Mouse (Mus musculus) lung, postnatal 0 days (tissue): ENCODE results near the gene Bves. TPM values are rescaled to one million over a fixed set of nuclear protein-coding genes. Genes with fewer than 3 reads are reported as not detected.

Experiments used
- ATAC-seq: fragments of 200-750 bp; cut with Nextera tagmentation; 2 replicates; pipeline ENCODE4 v1.8.0; 2017; ENCODE audit warnings: moderate library complexity
- DNase-seq: peaks from one replicate; pipeline ENCODE4 v3.0.0-alpha.2; 2016; ENCODE audit warnings: low spot score
- H3K27ac ChIP-seq: fragments of 300-500 bp; sonication (generic); 2 replicates; pipeline ENCODE4 v1.5.1; 2014; ENCODE audit warnings: antibody characterized with exemption, mild to moderate bottlenecking, low read length, mixed read lengths
- H3K27me3 ChIP-seq: fragments of 300-500 bp; sonication (generic); replicated peaks from 2 replicates; pipeline ENCODE4 v1.6.1; 2014; ENCODE audit warnings: low read length, mixed read lengths; ENCODE audit not compliant: insufficient read depth
- H3K36me3 ChIP-seq: fragments of 300-500 bp; sonication (generic); 2 replicates; pipeline ENCODE4 v1.6.1; 2014; ENCODE audit warnings: low read length, mixed read lengths; ENCODE audit not compliant: insufficient read depth
- H3K4me1 ChIP-seq: fragments of 300-500 bp; sonication (generic); 2 replicates; pipeline ENCODE4 v1.6.1; 2014; ENCODE audit warnings: antibody characterized with exemption, low read depth, low read length, mixed read lengths; ENCODE audit not compliant: insufficient read depth
- H3K4me2 ChIP-seq: fragments of 300-500 bp; sonication (generic); replicated peaks from 2 replicates; pipeline ENCODE4 v1.6.1; 2014; ENCODE audit warnings: low read depth, mild to moderate bottlenecking, low read length, moderate library complexity, mixed read lengths
- H3K4me3 ChIP-seq: fragments of 300-500 bp; sonication (generic); 2 replicates; pipeline ENCODE4 v1.5.1; 2014; ENCODE audit warnings: low read depth, low read length
- H3K9ac ChIP-seq: fragments of 300-500 bp; sonication (generic); replicated peaks from 2 replicates; pipeline ENCODE4 v1.6.1; 2014; ENCODE audit warnings: low read depth, mild to moderate bottlenecking
- H3K9me3 ChIP-seq: fragments of 300-500 bp; sonication (generic); 2 replicates; pipeline ENCODE4 v1.6.1; 2016; ENCODE audit warnings: low read length, mixed read lengths
- CTCF ChIP-seq: IDR thresholded peaks from 2 replicates; pipeline ENCODE4 v1.5.1; 2016; ENCODE audit warnings: antibody characterized with exemption, mild to moderate bottlenecking
- EP300 ChIP-seq: IDR thresholded peaks from 2 replicates; pipeline ENCODE4 v1.6.1; 2016; ENCODE audit warnings: antibody characterized with exemption, mild to moderate bottlenecking, control low read depth
- WGBS: fragments of 180-500 bp; shearing (Covaris S2); extraction: QIAGEN DNeasy Blood & Tissue Kit; methylation state at CpG from one replicate; pipeline ENCODE4 v1.1.7; 2014; 5-methylcytosine and 5-hydroxymethylcytosine counted together
- polyA plus RNA-seq: library from polyadenylated mRNA; unstranded; fragments of >200 nt; fragmentation: Nextera tagmentation; extraction: Ambion mirVana; gene quantifications from 2 replicates; pipeline ENCODE4 v1.2.1, GENCODE M21; 2015

Bves gene
- polyA plus RNA-seq, 1 experiment from 2014 or later: 0.47 TPM

DNA sequence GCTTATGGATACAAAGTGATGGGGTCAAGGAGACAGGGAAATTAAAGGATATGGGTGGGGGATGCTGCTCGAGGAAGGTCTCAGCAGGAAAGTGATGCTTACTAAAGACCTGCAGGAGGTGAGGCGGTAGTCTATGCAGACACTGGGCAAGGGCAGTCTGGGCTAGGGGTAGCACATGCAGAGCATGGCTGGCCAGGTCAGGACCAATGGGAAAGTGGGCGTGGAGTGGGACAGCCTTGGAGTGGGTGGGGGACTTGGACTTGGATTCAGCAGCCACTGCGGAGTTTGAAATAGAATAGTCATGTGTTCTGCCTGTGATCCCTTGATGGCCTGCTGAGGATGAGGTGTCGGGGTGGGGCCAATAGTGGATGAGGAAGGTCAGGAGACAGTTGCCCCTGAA, 16.6 kb upstream of the Bves start:
- 79% methylated on average over 5 of the region's 5 CpGs for WGBS
- no peak overlapping the region for H3K9ac ChIP-seq

DNA sequence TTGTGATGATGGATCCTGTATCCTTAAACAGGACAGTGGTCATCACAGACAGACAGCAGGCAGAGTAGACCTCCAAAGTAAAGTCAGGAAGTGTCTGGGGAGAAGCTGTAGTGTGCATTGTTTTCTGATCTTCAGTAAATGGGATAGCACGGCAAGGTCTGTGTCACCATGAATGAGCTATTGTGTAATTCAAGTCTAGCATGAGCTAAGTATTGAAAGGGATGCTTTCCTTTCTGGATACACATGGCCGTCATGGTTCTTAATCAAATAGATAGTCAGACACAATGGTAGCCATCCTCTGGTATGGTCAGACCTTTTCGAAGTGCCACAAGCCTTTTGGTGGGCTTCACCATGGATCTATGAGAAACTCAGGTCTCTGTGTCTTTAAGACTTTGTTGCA, 15.3 kb upstream of the Bves start:
- no peak for ATAC-seq
- TF ChIP-seq EP300: no peak

More for the DNA sequence above, 16.6 kb upstream of the Bves start:
- H3K27ac ChIP-seq: no peak overlapping the region
- H3K4me3 ChIP-seq: no peak overlapping the region
- H3K4me1 ChIP-seq: no peaks in the 10 kb centered on the region
- TF ChIP-seq CTCF (no peak), EP300 (no peak)
- no peak overlapping the region for H3K4me2 ChIP-seq
- no peaks in the 10 kb centered on the region for H3K36me3 ChIP-seq
- no peaks in the 10 kb centered on the region for H3K27me3 ChIP-seq
- ATAC-seq: no peak
- H3K9me3 ChIP-seq: no peaks in the 10 kb centered on the region
- no peak for DNase-seq

DNA sequence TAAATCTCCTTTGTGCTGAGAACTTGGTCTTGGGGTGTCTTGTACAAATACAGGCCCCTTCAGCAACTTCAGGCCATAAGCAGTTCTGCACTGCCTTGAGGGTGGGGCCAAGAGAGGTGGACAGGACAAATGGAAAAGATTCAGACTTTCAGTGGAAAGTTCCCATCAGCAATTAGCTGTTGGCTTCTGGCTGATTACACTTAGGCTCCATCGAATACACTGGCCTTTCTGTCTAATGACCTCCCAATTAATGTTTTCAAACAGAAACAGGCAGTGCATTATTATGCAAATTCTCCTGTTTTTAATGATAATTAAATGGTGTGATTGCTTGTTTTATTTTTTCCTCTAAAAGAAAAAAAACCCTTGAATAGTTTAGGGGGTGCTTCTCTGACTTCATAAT, 11.4 kb upstream of the Bves start:
- H3K4me3 ChIP-seq: no peak overlapping the region
- H3K27me3 ChIP-seq: no peaks in the 10 kb centered on the region
- TF ChIP-seq EP300: no peak
- TF ChIP-seq CTCF: no peak
- no peak for ATAC-seq
- H3K4me1 ChIP-seq: no peaks in the 10 kb centered on the region
- no peak for DNase-seq
- H3K9me3 ChIP-seq: no peaks in the 10 kb centered on the region
- no peak overlapping the region for H3K27ac ChIP-seq
- WGBS: 74% methylated on average over 1 of the region's 1 CpGs
- no peak overlapping the region for H3K9ac ChIP-seq
- H3K36me3 ChIP-seq: no peaks in the 10 kb centered on the region
- H3K4me2 ChIP-seq: no peak overlapping the region

More for the DNA sequence above, 15.3 kb upstream of the Bves start:
- no peak for DNase-seq
- Histone ChIP-seq H3K4me2 (no peak overlapping the region), H3K27me3 (no peaks in the 10 kb centered on the region), H3K4me1 (no peaks in the 10 kb centered on the region), H3K27ac (no peak overlapping the region), H3K4me3 (no peak overlapping the region), H3K36me3 (no peaks in the 10 kb centered on the region), H3K9me3 (no peaks in the 10 kb centered on the region), H3K9ac (no peak overlapping the region)
- 86% methylated on average over 3 of the region's 3 CpGs for WGBS

DNA sequence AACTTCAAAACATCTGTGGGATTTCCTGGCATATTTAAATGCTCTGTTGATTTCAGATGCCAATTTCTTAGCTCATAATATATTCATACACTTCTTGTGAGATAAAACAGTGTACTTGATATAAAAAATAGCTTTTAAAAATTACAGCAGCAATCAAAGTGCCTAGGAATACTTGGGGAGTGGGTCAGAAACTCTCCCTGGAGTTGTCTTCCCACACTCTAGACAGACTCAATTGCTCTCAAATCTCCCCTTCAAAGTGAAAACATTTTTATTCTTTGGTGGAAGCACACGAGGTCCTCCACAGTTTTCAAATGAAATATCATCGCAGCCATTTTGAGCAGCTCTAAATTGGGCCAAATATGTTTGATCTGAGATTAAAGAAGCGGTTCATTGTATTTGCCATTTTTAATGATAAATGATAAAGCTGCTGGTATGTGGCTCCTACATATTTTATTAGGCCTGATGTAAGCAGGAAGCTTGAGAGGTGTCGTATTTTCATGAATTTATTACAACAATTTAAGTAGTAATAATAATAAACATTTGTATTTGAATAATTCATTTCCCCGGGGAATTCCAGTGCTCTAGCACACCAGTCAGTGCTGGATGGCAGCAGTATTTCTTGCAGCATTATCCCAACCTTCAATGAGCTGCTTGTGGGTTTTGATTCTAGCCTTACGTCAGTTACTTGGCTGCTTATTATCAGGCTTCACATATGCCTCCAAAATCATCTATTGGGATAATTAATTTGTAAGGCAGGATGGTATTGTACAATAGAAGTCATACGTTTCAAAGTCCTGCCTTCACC, 7.2 kb upstream of the Bves start:
- H3K9ac ChIP-seq: no peak overlapping the region
- DNase-seq (no peak), ATAC-seq (no peak)
- H3K27me3 ChIP-seq: no peaks in the 10 kb centered on the region
- H3K9me3 ChIP-seq: no peaks in the 10 kb centered on the region
- H3K4me2 ChIP-seq: no peak overlapping the region
- WGBS: 72% methylated on average over 7 of the region's 7 CpGs
- no peak for TF ChIP-seq EP300
- TF ChIP-seq CTCF: no peak
- H3K27ac ChIP-seq: no peak overlapping the region
- H3K4me1 ChIP-seq: no peaks in the 10 kb centered on the region
- no peak overlapping the region for H3K4me3 ChIP-seq
- no peaks in the 10 kb centered on the region for H3K36me3 ChIP-seq

DNA sequence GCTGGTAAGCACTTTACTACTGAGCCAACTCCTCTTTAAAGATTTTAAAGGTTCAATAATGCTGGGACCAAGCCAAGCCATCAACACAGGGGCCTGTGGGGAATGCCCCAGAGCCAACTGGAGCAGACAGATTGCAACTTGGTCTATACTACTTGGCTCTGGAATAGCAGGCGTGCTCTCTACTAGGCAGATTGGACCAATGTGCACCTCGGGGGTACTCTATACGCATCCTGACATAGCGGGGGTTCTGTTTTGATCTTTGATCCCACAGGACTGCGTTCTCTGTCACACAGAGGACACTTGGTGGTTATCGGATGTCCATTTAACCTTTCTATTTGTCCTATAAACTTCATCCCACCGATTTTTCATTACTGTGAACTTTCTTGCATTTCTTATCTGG, 647 bp upstream of the Bves start:
- no peak for DNase-seq
- Histone ChIP-seq H3K9me3 (no peaks in the 10 kb centered on the region), H3K36me3 (no peaks in the 10 kb centered on the region), H3K9ac (no peak overlapping the region), H3K4me2 (peak overlapping the region; percentile 93; the same call in 1 of the 2 replicates), H3K27ac (no peak overlapping the region), H3K4me3 (peak overlapping the region; percentile 58; the same call in 1 of the 2 replicates), H3K27me3 (peaks cover 24% of the 10 kb centered on the region), H3K4me1 (no peaks in the 10 kb centered on the region)
- ATAC-seq: no peak
- 32% methylated on average over 7 of the region's 7 CpGs for WGBS
- TF ChIP-seq CTCF: no peak
- TF ChIP-seq EP300: no peak

GRCm38 (mm10) chr10:45339106-45339505, 3.5 kb downstream of the Bves start:
- ATAC-seq (no peak), DNase-seq (no peak)
- H3K4me3 ChIP-seq: no peak overlapping the region
- no peak overlapping the region for H3K9ac ChIP-seq
- H3K36me3 ChIP-seq: no peaks in the 10 kb centered on the region
- no peaks in the 10 kb centered on the region for H3K4me1 ChIP-seq
- WGBS: 69% methylated on average over 7 of the region's 7 CpGs
- H3K9me3 ChIP-seq: no peaks in the 10 kb centered on the region
- H3K4me2 ChIP-seq: no peak overlapping the region
- peaks cover 24% of the 10 kb centered on the region for H3K27me3 ChIP-seq
- TF ChIP-seq CTCF (no peak), EP300 (no peak)
- no peak overlapping the region for H3K27ac ChIP-seq
